Mouse (Mus musculus) thymus, adult 2 months (tissue): ENCODE results near the gene Prkn.

ENCODE experiments used
- CTCF ChIP-seq: fragments of 200-500 bp; IDR thresholded peaks from 2 replicates; pipeline ENCODE4 v1.5.1; 2012; ENCODE audit warnings: mild to moderate bottlenecking, control low read depth, low read length, moderate library complexity, borderline replicate concordance; ENCODE audit not compliant: control insufficient read depth, poor library complexity, insufficient read depth; ENCODE audit errors: extremely low read depth
- POLR2A ChIP-seq: fragments of 200-500 bp; IDR thresholded peaks from 2 replicates; pipeline ENCODE4 v1.6.1; 2012; ENCODE audit warnings: mild to moderate bottlenecking, low read length, control low read depth, moderate library complexity; ENCODE audit not compliant: control insufficient read depth, poor library complexity, insufficient read depth; ENCODE audit errors: extremely low read depth

- TF ChIP-seq POLR2A (no peak), CTCF (no peak)
Observed at GRCm38 (mm10) chr17:10901686-10902228, 61.6 kb downstream of the Prkn start.
